Mouse (Mus musculus) olfactory bulb, adult 2 months (tissue): ENCODE results near the gene Gstm3.

ENCODE experiments used
- CTCF ChIP-seq: fragments of 200-500 bp; IDR thresholded peaks from 2 replicates; pipeline ENCODE4 v1.5.1; 2012; ENCODE audit warnings: low read depth, mild to moderate bottlenecking, low read length, moderate library complexity; ENCODE audit not compliant: insufficient read depth
- POLR2A ChIP-seq: fragments of 200-500 bp; IDR thresholded peaks from 2 replicates; pipeline ENCODE4 v1.6.1; 2012; ENCODE audit warnings: mild to moderate bottlenecking, low read depth, low read length, moderate library complexity; ENCODE audit not compliant: insufficient read depth

- TF ChIP-seq CTCF (no peak), POLR2A (no peak)
These were observed 25.7 kb downstream of the Gstm3 start, which contains the start of gene Gstm6 for GRCm38 (mm10) chr3:107943239-107943990.
